In genomic region chr12:26621135-26621932, GRCm38 (mm10) we compare ENCODE assay signal across 13 mouse cellular contexts.
A peak's percentile ranks its signal among the peaks of the same experiment; 100 is the strongest.
DNase-seq lines count a peak whose midpoint lies in the region; ATAC-seq lines count a peak whose summit lies in the region.
"Had no signal": no experiment of that assay in that cellular context is flagged by ENCODE, and none has a peak within 500 bp of the region (broad histone marks: within the 10 kb centered on the region; RNA-seq: fewer than 3 reads in every experiment).

No protein-coding gene starts in this region.

- peak; percentile 12 to 33 for DNase-seq in left cerebral cortex, postnatal 14 days (ENCODE audit: low spot score in 2 of 2)
- no peak for DNase-seq in left cerebral cortex, postnatal 10 days (ENCODE audit: extremely low spot score in 1 of 2, low spot score in 2 of 2)
- DNase-seq in embryonic facial prominence, embryonic 14.5 days (ENCODE audit: low spot score) = no peak
- no peak for DNase-seq in hindbrain, embryonic 11.5 days (ENCODE audit: low spot score)
- peak; percentile 9 to 18 for DNase-seq in right cerebral cortex, adult 2 months (ENCODE audit: low spot score in 2 of 2)
- no peak for DNase-seq in urinary bladder, postnatal 36 days (ENCODE audit: low spot score in 2 of 2)
- DNase-seq in cerebellum, adult 11 months = no peak
- no peak for DNase-seq in yolk sac, embryonic 10.5 days (ENCODE audit: low spot score)
- DNase-seq: adrenal gland, postnatal 25 days; thymus, postnatal 36 days had no signal

- WGBS in embryonic facial prominence, embryonic 14.5 days = 45% methylated on average over 12 of the region's 12 CpGs
- 76% methylated on average over 12 of the region's 12 CpGs for WGBS in hindbrain, embryonic 11.5 days

- H3K27ac ChIP-seq in embryonic facial prominence, embryonic 14.5 days (replicated peaks; ENCODE audit: low read depth, low read length) = no peak overlapping the region; the same call in 1 of the 2 replicates
- H3K27ac ChIP-seq in hindbrain, embryonic 11.5 days (ENCODE audit: low read depth, low read length) = peak overlapping the region; percentile 52; the same call in 1 of the 2 replicates
- H3K27ac ChIP-seq: heart, embryonic 13.5 days; liver, embryonic 14.5 days had no signal

- no peak overlapping the region for H3K4me3 ChIP-seq in embryonic facial prominence, embryonic 14.5 days (ENCODE audit: low read depth, low read length)
- H3K4me3 ChIP-seq in hindbrain, embryonic 11.5 days (ENCODE audit: low read depth, low read length) = no peak overlapping the region
- H3K4me3 ChIP-seq: heart, embryonic 13.5 days had no signal

- H3K9ac ChIP-seq in embryonic facial prominence, embryonic 14.5 days (ENCODE audit: low read depth, low read length) = no peak overlapping the region
- H3K9ac ChIP-seq in hindbrain, embryonic 11.5 days (ENCODE audit: low read depth, low read length) = no peak overlapping the region
- H3K9ac ChIP-seq: heart, embryonic 13.5 days; liver, embryonic 14.5 days had no signal

- H3K9me3 ChIP-seq in embryonic facial prominence, embryonic 14.5 days (ENCODE audit: control insufficient read depth, low read length) = no peaks in the 10 kb centered on the region
- H3K9me3 ChIP-seq in hindbrain, embryonic 11.5 days (ENCODE audit: control insufficient read depth, low read length) = no peaks in the 10 kb centered on the region
- H3K9me3 ChIP-seq: heart, embryonic 13.5 days had no signal

- intact Hi-C loops in left cerebral cortex, postnatal 14 days (cut with DNase I) = no loop called here
- intact Hi-C loops in left cerebral cortex, postnatal 10 days (cut with DNase I) = no loop called here

- no peaks in the 10 kb centered on the region for H3K36me3 ChIP-seq in embryonic facial prominence, embryonic 14.5 days (ENCODE audit: control insufficient read depth, insufficient read depth, low read length)
- H3K36me3 ChIP-seq in hindbrain, embryonic 11.5 days (ENCODE audit: control insufficient read depth, insufficient read depth, low read length) = no peaks in the 10 kb centered on the region
- H3K36me3 ChIP-seq: heart, embryonic 13.5 days had no signal

- peaks cover 22% of the 10 kb centered on the region for H3K4me1 ChIP-seq in embryonic facial prominence, embryonic 14.5 days (ENCODE audit: control insufficient read depth, insufficient read depth, low read length)
- no peaks in the 10 kb centered on the region for H3K4me1 ChIP-seq in hindbrain, embryonic 11.5 days (replicated peaks; ENCODE audit: control insufficient read depth, insufficient read depth, low read length)
- H3K4me1 ChIP-seq: heart, embryonic 13.5 days had no signal

- H3K27me3 ChIP-seq in embryonic facial prominence, embryonic 14.5 days (replicated peaks; ENCODE audit: control insufficient read depth, insufficient read depth, low read length) = no peaks in the 10 kb centered on the region
- no peaks in the 10 kb centered on the region for H3K27me3 ChIP-seq in hindbrain, embryonic 11.5 days (ENCODE audit: control insufficient read depth, insufficient read depth, low read length)
- H3K27me3 ChIP-seq: heart, embryonic 13.5 days had no signal

- 0 out of 2 replicates have a peak, but pooled peaks have one; percentile 30 for ATAC-seq in embryonic facial prominence, embryonic 14.5 days (ENCODE audit: low read depth)
- no peak for ATAC-seq in hindbrain, embryonic 11.5 days (ENCODE audit: low FRiP score)
- ATAC-seq: intestine, embryonic 16.5 days had no signal

- H3K4me2 ChIP-seq in embryonic facial prominence, embryonic 14.5 days (ENCODE audit: low read depth, low read length) = no peak overlapping the region
- no peak overlapping the region for H3K4me2 ChIP-seq in hindbrain, embryonic 11.5 days (replicated peaks; ENCODE audit: low read depth, low read length)
- H3K4me2 ChIP-seq: heart, embryonic 13.5 days had no signal

Comparison
In these comparisons a context has a peak if more than half of its experiments do, and no peak if none do; other contexts are left out.
1. DNase-seq: peak in left cerebral cortex, postnatal 14 days (2 of 2) and right cerebral cortex, adult 2 months (2 of 2); none in left cerebral cortex, postnatal 10 days (0 of 2), embryonic facial prominence, embryonic 14.5 days (single experiment), hindbrain, embryonic 11.5 days (single experiment), urinary bladder, postnatal 36 days (0 of 2), cerebellum, adult 11 months (single experiment) and yolk sac, embryonic 10.5 days (single experiment).